Mouse (Mus musculus) gastrocnemius, adult 18-20 months (tissue): ENCODE results near the gene Olfr1090. TPM values are rescaled to one million over a fixed set of nuclear protein-coding genes. Genes with fewer than 3 reads are reported as not detected.

ENCODE experiments used
- DNase-seq: peaks from one replicate; pipeline ENCODE4 v3.0.0; 2021; ENCODE audit warnings: low spot score
- long read RNA-seq, 2 experiments: library from polyadenylated mRNA; stranded (forward); transcript quantifications; one replicate each; pipeline ENCODE4 v2.0.0; 2021
- total RNA-seq, 2 experiments: library from RNA; stranded (reverse); gene quantifications; 2 replicates each; pipeline ENCODE4 v1.2.3; 2021

Gene Olfr1090
- not detected for total RNA-seq
- long read RNA-seq, experiment 1 = 0 reads
- long read RNA-seq, experiment 2 = 0 reads

DNA sequence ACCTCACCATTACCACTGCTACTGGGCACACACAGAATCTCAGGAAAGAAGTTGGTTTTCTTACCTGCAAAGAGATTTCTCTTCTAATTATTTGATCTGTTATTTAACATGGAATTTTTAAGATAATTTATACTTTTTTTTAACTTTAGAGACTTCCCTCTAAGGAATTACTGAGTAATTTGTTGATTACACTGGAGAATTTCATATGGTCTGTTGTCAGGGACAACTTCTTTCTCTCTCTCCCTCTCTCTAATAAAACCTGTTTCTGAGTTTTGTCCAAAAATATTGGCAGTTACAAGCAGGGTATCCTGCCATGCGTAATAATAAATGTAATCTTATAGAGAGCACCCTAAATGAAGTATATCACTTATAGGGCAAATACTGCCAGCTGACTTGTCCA is at the start of gene Olfr1090:
Gene Olfr1090, minus strand, starts transcription at position 101 of the 400 bp plus-strand sequence.
- no peak for DNase-seq

DNA sequence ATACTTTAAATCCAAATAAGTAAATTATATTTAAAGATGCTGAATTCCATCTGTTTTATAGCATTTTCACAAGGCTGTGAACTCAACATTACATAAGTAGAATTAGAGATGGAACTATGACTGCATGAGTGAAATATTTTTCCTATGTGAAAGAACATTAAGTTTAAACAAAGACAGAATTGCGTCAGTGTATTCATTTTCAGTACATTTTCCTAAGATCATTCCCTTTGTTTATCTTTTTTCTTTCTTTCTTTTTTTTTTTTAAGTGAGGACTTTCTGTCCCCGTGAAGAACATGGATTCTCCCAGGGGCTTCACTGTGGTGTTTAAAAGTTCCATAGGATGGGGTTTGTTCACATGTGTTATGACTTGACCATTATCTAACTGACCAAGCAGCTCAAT is 23.4 kb upstream of the Olfr1090 start, which contains the start of gene Olfr1093:
Gene Olfr1093, plus strand, starts transcription at position 301 of the 400 bp plus-strand sequence.
- no peak for DNase-seq

DNA sequence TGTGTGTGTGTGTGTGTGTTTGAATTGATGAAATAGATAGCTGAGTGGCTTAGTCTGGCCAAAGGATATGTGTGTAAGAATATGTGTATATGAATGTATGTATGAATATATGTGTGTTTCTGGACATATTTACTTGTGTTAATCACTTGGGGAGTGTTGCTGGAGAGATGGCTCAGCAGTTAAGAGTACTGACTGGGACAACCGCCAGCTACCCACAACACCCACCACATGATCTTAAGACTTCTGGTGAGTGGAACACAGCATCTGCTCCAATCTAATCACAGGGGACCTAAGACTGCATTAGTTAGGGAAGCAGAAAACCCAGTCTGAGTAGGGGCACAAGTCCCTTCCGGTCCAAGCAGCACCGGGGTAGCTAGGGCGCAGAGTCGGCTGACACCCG is 2.3 kb upstream of the Olfr1090 start:
- no peak for DNase-seq

DNA sequence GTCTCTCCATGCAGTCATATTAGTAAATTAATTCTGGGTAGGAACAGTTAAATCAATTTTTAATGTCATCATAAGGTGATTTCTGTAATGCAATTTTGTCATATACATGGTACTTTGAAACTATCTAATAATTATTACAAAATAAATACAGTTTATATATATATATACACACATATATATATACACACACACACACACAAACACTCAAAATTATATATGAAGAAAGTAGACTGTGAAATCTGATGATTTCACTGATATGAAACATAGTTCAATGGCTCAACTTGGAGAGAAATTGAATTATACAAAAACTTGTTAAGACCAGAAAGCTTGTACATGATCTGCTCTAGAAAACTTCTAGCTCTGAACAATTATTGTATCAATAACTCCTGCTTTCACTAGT is 25.2 kb downstream of the Olfr1090 start, which contains the start of gene Olfr1089:
Gene Olfr1089, minus strand, starts transcription at position 101 of the 400 bp plus-strand sequence.
- no peak for DNase-seq

Other genes starting within 250 kb of the Olfr1090 start
- gene Olfr1079, start 216.5 kb downstream of the Olfr1090 start, total RNA-seq = not detected
- gene Olfr1080, start 200.8 kb downstream of the Olfr1090 start, total RNA-seq = not detected
- gene Olfr1082, start 160.0 kb downstream of the Olfr1090 start, total RNA-seq = not detected
- gene Olfr1084, start 119.3 kb downstream of the Olfr1090 start, total RNA-seq = not detected
- not detected for gene Olfr1085, start 97.0 kb downstream of the Olfr1090 start, total RNA-seq
- gene Olfr1086, start 78.9 kb downstream of the Olfr1090 start, total RNA-seq = not detected
- not detected for gene Olfr1087, start 60.6 kb downstream of the Olfr1090 start, total RNA-seq
- gene Olfr1089, start 25.3 kb downstream of the Olfr1090 start, total RNA-seq = not detected
- gene Olfr1093, start 23.5 kb upstream of the Olfr1090 start, total RNA-seq = not detected
- gene Olfr141, start 51.0 kb upstream of the Olfr1090 start, total RNA-seq = not detected
- not detected for gene Olfr1094, start 65.7 kb upstream of the Olfr1090 start, total RNA-seq
- not detected for gene Olfr1095, start 92.7 kb upstream of the Olfr1090 start, total RNA-seq
- not detected for gene Gm13723, start 115.8 kb upstream of the Olfr1090 start, total RNA-seq
- not detected for gene Olfr1097, start 133.2 kb upstream of the Olfr1090 start, total RNA-seq
- not detected for gene Olfr1098, start 165.6 kb upstream of the Olfr1090 start, total RNA-seq
- not detected for gene Olfr1099, start 201.7 kb upstream of the Olfr1090 start, total RNA-seq
- gene Olfr1100, start 221.0 kb upstream of the Olfr1090 start, total RNA-seq = not detected
- gene Olfr1101, start 232.2 kb upstream of the Olfr1090 start, total RNA-seq = not detected
- not detected for gene Olfr1102, start 239.4 kb upstream of the Olfr1090 start, total RNA-seq